Mouse (Mus musculus) T-helper 17 cell (primary cell): ENCODE measurements around the gene G430095P16Rik.

Experiments
- in situ Hi-C, 2 experiments: fragments of 300-600 bp; cut with MboI, MseI; formaldehyde crosslinking; loops; 1 replicate in 1 of 2; 2 replicates in 1 of 2; pipeline ENCODE4 v1.15.1; 2025; ENCODE audit warnings: high pct_unique_total_duplicates in 2 of 2

G430095P16Rik gene

DNA sequence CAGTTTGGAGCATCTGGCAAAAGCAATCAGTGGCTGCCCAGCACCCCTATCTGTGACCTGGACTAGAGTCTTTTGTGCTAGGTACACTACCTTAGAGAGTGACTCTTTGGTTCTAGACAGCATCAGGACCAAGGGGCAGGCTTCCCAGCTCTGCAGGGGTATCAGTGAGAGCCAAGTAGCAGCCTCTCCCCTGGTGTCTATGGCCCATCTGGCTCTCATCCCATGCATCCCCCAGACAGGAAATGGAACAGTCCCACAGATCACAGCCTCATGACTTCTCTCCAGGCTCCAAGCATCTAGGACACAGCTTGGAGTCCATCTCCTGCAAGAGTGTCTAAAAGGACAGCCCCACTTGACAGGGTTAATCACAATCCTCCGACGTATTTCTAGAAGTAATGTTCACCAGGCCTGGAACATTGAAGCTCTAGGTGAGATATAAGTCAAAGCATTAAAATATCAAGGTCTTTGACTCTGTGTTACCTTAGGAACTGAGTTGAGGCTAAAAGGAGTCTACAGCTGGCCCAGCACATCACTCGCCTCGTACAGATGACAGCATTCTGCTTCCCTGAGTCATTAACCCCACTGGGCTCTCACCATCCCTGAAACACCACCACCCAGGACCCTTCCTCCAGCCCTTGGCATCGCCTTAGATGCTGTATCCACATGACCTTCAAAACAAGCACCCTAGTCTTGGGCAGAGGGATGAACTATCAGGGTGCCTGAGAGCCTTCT lies 3.7 kb upstream of the G430095P16Rik start:
- in situ Hi-C loops, result loop anchor here in 1 of 2 experiments (10.0 kb wide), 1 partner anchor 86 kb away; the partner anchor contains the start of gene Nfix

- in situ Hi-C loops, result no loop called here
These were observed 317 bp upstream of the G430095P16Rik start for GRCm38 (mm10) chr8:84722530-84722849.

DNA sequence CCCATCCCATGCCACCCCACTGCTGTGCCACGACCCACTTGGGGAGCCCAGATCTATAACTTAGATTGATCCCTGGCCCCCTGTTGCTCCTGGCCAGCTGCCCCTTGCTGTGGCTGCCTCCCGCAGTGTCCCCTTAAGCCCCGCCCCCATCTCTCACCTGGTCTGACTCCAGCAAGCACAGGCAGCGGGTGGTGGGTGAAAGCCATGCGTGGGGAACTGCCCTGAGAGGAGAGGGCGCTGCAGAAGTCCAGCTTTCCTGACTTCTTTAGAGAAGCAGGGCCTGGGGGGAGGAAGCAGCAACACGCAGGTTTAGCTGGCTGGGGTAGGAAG lies 729 bp downstream of the G430095P16Rik start:
- in situ Hi-C loops, result no loop called here

DNA sequence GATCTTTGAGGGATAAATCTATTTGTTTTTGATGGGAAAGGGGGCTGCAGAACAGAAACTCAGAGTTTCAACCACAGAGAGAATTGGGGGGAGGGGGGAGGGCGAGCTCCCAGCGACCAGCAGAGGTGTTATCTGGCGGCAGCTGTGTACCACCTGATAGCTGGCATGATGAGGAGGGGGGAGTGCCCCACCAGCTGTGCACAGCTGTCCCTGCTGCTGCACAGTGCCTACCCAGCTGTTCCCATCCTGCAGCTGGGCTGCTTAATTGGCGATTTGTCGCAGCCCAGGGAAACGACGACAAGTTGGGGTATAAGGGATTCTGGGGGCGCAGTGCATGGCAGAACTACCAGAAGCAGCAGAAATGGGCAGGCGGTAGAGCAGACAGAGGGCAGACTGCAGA lies 1.9 kb downstream of the G430095P16Rik start:
- in situ Hi-C loops, result no loop called here

DNA sequence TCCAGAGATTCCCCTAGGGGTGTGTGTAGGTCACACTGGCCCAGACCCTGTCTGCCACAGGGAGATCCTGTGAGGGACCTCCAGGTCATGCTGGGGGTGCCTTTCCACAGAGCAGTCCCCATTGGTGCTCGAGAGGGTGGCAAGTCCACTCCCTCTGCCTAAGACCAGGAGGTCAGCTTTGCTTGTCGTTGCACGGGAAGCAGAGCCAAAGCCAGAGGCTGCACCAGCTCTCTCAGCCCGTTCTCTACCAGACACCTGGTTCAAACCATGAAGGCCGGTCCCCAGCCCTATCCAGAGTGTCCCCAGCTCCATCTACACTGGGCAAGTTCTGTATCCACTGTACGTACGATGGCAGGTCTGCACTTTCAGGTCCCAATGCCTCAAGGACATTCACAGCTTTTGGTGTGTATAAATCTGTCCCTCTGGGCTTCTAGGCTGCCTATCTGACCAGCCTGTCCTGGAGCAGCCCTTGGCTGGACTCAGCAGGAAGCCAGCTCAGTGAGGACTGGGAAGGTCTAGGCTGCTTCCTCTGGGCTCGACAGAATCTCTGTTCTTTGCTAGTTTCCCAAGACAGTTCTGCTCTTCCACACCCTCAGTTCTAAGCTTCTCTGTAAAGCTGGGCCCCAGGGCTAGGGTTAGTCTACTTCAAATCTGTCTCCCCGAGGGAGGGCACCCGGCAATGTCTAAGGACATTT lies 2.6 kb downstream of the G430095P16Rik start:
- in situ Hi-C loops, result no loop called here

- in situ Hi-C loops, result no loop called here
These were observed 3.1 kb downstream of the G430095P16Rik start for GRCm38 (mm10) chr8:84725941-84726259.

GRCm38 (mm10) chr8:84728474-84728873 lies 5.7 kb downstream of the G430095P16Rik start:
- in situ Hi-C loops, result no loop called here

DNA sequence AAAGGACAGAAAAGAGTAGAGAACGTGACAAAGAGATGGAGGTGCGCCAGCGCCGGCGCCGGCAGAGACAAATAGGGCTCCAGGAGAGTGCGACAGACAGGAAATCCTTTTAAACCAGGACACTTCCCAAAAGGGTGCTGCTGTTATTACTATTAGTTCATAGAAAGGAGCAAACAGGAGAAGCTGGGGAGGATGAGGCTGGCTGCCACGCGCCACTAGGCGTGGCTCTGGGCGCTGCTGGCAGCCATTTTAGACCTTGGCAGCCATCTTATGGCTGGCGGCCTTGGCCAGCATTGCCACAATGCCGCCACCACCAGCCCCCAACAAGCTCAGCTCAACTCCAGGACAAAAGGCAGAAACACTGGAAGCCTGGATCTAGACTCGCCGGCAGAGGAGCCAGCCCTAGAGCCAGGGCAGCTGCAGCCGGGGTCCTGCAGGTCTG lies 7.1 kb downstream of the G430095P16Rik start:
- in situ Hi-C loops, result no loop called here

DNA sequence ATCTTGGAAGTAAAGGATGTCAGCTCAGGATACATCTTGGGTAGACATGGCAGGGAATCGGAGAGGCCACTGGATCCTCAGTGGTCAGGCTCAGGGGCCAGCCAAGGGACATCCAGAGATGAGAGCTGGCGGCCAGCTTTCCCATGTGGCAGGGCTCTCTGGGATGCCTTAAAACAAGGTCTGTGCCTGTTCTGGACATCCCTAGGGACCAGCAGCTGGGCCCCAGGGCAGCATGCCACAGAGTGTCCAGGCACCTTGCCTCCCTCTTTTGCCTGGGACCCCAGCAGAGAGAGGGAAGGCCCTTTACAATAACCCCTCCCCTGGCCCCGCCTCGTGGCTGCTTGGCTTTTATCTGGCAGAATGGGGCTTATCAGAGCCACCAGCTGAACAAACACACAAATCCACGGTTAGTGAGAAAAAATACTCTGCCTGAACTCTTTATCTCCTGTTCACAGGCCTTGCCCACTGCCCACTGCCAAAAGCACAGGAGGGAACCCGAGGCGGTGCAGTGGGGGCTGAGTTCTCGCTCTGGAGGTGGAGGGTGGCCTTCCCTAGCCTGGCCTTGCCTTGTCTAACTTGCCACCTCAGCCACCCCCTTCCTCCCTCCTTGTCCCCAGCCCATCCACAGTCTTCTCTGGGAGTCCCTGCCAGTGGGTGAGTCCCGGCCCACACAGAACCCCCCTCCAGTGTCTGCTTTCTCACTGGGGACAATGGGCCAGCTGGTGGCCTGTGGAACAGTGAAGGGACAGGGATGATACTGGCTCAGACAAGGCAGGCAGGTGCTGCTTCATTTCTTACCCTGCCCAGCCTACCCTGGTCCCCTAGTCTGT lies 7.9 kb downstream of the G430095P16Rik start:
- in situ Hi-C loops, result no loop called here

DNA sequence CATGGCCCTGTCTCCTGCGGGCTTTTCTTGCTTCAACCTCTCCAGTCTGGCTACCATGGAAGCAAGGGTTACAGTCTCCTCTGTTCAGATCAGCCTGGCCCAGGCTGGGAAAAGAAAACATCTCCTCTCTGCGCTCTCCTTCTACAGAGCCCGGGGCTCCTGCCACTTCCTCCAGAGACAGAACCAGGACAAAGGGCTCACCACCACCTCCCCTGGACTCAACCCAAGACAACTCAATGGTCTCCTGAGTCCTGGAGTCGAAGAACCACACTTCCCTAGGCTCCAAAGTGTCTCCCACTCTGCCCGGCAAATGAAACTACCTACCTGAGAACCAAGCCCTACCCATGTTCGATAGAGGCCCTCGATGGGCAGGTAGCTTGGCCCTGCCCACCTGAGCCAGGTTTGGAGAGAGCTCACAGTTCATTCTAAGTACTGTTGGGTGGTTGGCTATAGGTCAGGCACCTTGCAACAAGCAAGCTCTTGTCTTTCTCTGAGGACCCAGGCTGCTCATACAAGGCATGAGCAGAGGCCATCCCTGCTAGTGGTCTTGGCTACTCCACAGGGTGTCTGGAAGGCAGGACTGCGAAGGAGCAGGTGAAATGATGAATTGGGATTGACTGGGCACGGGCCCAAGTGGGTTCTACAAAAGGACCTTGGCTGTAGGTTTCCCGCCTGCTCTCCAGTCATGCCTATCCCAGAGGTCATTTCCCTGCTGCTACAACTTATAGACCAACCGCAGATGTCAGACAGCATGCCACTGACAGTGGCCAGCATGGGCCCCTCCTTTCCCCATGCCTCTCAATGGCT lies 8.8 kb downstream of the G430095P16Rik start:
- in situ Hi-C loops, result no loop called here

- in situ Hi-C loops, result no loop called here
These were observed 9.7 kb downstream of the G430095P16Rik start for GRCm38 (mm10) chr8:84732545-84732944.

GRCm38 (mm10) chr8:84732996-84733395 lies 10.2 kb downstream of the G430095P16Rik start:
- in situ Hi-C loops, result no loop called here

GRCm38 (mm10) chr8:84733959-84734358 lies 11.2 kb downstream of the G430095P16Rik start:
- in situ Hi-C loops, result no loop called here

DNA sequence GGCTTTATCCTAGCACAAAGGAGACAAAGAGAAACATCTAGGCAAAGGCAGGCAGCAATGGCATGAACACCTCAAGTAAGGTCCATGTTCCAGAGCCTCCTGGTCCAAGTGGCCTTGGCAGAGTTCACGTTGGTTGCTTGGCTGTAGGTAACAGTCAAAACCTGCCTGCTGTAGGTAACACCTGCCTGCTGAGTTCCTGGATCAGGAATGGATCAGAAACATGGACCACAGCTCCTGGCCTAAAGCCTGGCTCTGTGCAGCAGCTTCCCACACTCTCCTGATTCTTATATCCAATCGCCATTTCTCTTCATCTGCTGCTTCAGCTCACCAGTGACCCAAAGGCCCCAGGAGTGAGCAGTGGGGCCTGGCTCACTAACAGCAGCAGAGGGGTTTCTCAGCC lies 11.9 kb downstream of the G430095P16Rik start:
- in situ Hi-C loops, result no loop called here

- in situ Hi-C loops, result no loop called here
These were observed 12.8 kb downstream of the G430095P16Rik start for GRCm38 (mm10) chr8:84735597-84735996.

GRCm38 (mm10) chr8:84736521-84736920 lies 13.7 kb downstream of the G430095P16Rik start:
- in situ Hi-C loops, result no loop called here

DNA sequence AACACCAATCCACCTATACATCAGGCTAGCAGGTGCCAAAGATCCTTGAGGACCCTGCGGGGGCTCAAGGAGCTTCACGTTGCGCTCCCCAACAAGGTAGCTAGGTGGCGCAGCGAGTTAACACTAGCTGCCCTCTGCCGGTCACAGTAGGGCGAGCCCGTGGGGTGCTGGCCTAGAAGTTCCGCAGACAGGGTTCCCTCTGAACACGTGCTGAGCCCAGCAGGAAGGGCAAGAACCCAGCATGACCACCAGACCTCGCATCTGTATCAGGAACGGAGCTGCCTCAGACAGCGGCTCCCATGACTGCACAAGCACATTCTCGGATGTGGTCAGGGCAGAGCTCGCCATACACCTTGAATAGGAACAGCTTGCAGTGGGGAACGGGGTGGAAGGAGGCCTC lies 14.8 kb downstream of the G430095P16Rik start:
- in situ Hi-C loops, result no loop called here

DNA sequence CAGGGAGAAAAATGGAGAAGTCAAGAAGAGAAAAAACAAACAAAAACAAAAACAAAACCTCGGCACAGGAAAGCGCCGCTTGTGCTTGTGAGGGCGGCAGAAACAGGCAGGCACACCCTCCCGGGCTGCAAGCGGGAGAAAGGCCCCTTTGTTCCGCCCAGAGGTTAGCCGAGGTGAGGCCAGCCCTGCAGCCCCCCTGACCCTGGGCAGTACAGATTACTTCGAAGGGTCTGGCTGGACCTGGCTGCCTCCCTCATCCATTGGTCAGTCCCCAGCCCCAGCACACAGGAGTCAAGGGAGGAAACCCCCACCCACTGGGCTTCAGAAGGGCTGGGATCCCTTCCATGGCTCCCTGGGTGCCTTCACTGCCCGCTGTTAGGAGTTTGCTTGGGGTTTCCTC lies 15.5 kb downstream of the G430095P16Rik start:
- in situ Hi-C loops, result no loop called here

- in situ Hi-C loops, result no loop called here
These were observed 16.1 kb downstream of the G430095P16Rik start for GRCm38 (mm10) chr8:84738715-84739400.

DNA sequence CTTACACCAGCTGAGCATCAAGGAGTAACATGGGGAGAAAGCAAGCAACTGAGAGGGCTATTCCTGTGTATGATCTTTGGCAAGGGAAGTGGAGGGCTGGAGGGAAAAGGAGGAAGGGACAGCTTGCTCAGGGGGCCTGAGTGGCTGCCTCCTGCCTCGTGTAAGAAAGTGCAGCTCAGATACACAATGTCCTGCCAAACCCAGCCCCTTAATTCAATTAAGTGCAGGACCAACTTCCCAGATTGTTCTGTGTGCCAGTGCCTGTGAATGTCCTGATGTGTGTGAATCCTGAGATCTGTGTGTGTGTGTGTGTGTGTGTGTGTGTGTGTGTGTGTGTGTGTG lies 16.6 kb downstream of the G430095P16Rik start:
- in situ Hi-C loops, result no loop called here
